Comparison of ENCODE assay signal across 9 mouse cellular contexts in the genomic region with DNA sequence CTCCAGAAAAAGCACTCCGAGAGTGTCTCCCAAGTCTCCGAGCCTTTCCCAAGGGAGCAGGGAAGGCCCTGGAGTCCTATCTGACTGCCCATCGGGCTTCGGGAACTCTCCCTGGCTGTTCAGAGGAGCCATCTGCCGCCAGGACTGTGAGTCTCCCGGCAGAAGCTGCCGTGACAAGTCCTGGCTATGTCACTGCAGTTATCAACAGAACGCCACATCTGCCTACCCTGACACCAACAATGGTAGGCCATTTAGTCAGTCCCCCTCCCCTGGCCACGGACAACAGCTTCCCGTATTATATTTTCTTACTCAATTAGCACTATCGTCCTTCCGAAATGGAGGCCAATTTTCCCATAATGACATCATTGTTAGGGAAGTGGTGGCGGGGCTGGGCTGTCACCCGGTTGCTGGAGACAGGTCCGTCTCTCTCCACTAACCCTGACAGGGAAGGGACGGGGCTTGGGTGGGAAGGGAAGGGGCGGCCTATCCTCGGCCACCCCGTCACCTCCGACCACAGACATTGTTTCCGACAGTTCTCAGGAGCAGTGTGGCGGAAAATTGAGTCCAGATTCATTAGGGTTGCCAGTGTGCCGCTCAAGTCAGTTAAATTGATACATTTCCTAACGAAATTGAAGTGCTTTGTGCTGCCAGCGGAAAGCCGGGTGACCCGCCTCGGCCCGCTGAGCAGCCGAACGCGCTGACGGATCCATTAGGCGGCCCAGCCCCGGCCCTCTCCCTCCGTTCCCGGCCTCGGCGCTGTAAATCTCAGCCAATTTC. TPM values are rescaled to one million over a fixed set of nuclear protein-coding genes. Genes with fewer than 3 reads are reported as not detected.
DNase-seq lines count a peak whose midpoint lies in the region; ATAC-seq lines count a peak whose summit lies in the region.
"Had no signal": no experiment of that assay in that cellular context is flagged by ENCODE, and none has a peak within 500 bp of the region (broad histone marks: within the 10 kb centered on the region; RNA-seq: fewer than 3 reads in every experiment).

No protein-coding gene starts in this region.

- H3K9me3 ChIP-seq in kidney, embryonic 14.5 days (ENCODE audit: control insufficient read depth, low read length): peaks cover 7% of the 10 kb centered on the region; the same call in 1 of the 2 replicates
- no peaks in the 10 kb centered on the region for H3K9me3 ChIP-seq in midbrain, embryonic 15.5 days
- peaks cover 14% of the 10 kb centered on the region; the same call in 1 of the 2 replicates for H3K9me3 ChIP-seq in liver, embryonic 12.5 days (replicated peaks)

- 0 out of 2 replicates have a peak overlapping the region, but pooled peaks have one; percentile 31 for H3K9ac ChIP-seq in kidney, embryonic 14.5 days (ENCODE audit: low read depth, low read length)
- peak overlapping the region; percentile 39; the same call in 1 of the 2 replicates for H3K9ac ChIP-seq in midbrain, embryonic 15.5 days
- H3K9ac ChIP-seq in liver, embryonic 12.5 days: no peak overlapping the region

- H3K27me3 ChIP-seq in kidney, embryonic 14.5 days (ENCODE audit: control insufficient read depth, insufficient read depth, low read length): peaks cover 58% of the 10 kb centered on the region
- H3K27me3 ChIP-seq in midbrain, embryonic 15.5 days (replicated peaks): peaks cover 14% of the 10 kb centered on the region
- H3K27me3 ChIP-seq in liver, embryonic 12.5 days (replicated peaks): peaks cover 81% of the 10 kb centered on the region

- H3K36me3 ChIP-seq in kidney, embryonic 14.5 days (ENCODE audit: control insufficient read depth, insufficient read depth, low read length): no peaks in the 10 kb centered on the region
- no peaks in the 10 kb centered on the region for H3K36me3 ChIP-seq in midbrain, embryonic 15.5 days (replicated peaks)
- H3K36me3 ChIP-seq in liver, embryonic 12.5 days: no peaks in the 10 kb centered on the region

- peak overlapping the region; percentile 22; the same call in 1 of the 2 replicates for H3K4me2 ChIP-seq in kidney, embryonic 14.5 days (replicated peaks; ENCODE audit: low read depth, low read length)
- H3K4me2 ChIP-seq in midbrain, embryonic 15.5 days: peak overlapping the region; percentile 40
- no peak overlapping the region for H3K4me2 ChIP-seq in liver, embryonic 12.5 days

- no peak for DNase-seq in kidney, postnatal 14 days
- peak; percentile 62 for DNase-seq in embryo, embryonic 11 days
- peak; percentile 5 to 16 for DNase-seq in heart, postnatal 36 days
- DNase-seq in right cerebral cortex, postnatal 25 days: no peak
- no peak for DNase-seq in left cerebral cortex, postnatal 36 days (ENCODE audit: low spot score in 2 of 2)

- H3K4me1 ChIP-seq in kidney, embryonic 14.5 days (ENCODE audit: control insufficient read depth, insufficient read depth, low read length): peaks cover 26% of the 10 kb centered on the region
- peaks cover 30% of the 10 kb centered on the region for H3K4me1 ChIP-seq in midbrain, embryonic 15.5 days
- H3K4me1 ChIP-seq in liver, embryonic 12.5 days: no peaks in the 10 kb centered on the region

- peak; percentile 85 for ATAC-seq in kidney, embryonic 14.5 days (ENCODE audit: low FRiP score, low TSS enrichment)
- peak; percentile 58 for ATAC-seq in midbrain, embryonic 15.5 days (replicated peaks)
- no peak for ATAC-seq in liver, embryonic 12.5 days

- 2% methylated on average over 39 of the region's 39 CpGs for WGBS in kidney, embryonic 14.5 days
- 3% methylated on average over 39 of the region's 39 CpGs for WGBS in midbrain, embryonic 15.5 days
- 5% methylated on average over 39 of the region's 39 CpGs for WGBS in liver, embryonic 12.5 days (ENCODE audit: insufficient replicate concordance)

- peak overlapping the region; percentile 91 for H3K27ac ChIP-seq in kidney, embryonic 14.5 days (ENCODE audit: low read depth, low read length)
- peak overlapping the region; percentile 60 for H3K27ac ChIP-seq in midbrain, embryonic 15.5 days
- H3K27ac ChIP-seq in liver, embryonic 12.5 days: no peak overlapping the region

- intact Hi-C loops in heart, postnatal 36 days (cut with DNase I): no loop called here
- intact Hi-C loops in left cerebral cortex, postnatal 36 days (cut with DNase I): no loop called here

- peak overlapping the region; percentile 15; the same call in 1 of the 2 replicates for H3K4me3 ChIP-seq in kidney, embryonic 14.5 days (ENCODE audit: low read length)
- H3K4me3 ChIP-seq in midbrain, embryonic 15.5 days: 0 out of 2 replicates have a peak overlapping the region, but pooled peaks have one; percentile 9
- H3K4me3 ChIP-seq in liver, embryonic 12.5 days: no peak overlapping the region

RNA-seq across cellular contexts. Expression of gene Uncx, which starts 41.9 kb away (rescaled TPM):
- polyA plus RNA-seq in kidney, embryonic 14.5 days (2014; fragmentation: Nextera tagmentation; extraction: Ambion mirVana): 130 and 131 TPM in 2 replicates
- total RNA-seq in heart, postnatal 36 days (2021): not detected
- 43.5 and 48.8 TPM in 2 replicates for polyA plus RNA-seq in midbrain, embryonic 15.5 days (2015; fragmentation: Nextera tagmentation; extraction: Ambion mirVana)
- not detected in 2 replicates for polyA plus RNA-seq in liver, embryonic 12.5 days (2016; fragmentation: Nextera tagmentation; extraction: Ambion mirVana)
- total RNA-seq in left cerebral cortex, postnatal 36 days (2021): under 1 TPM in 1 of 2 experiments, not detected in 1; 0.20 TPM
- polyA plus RNA-seq: liver, embryonic 16.5 days had no signal

Comparison
In these comparisons a context has a peak if more than half of its experiments do, and no peak if none do; other contexts are left out.
1. DNase-seq: peak in embryo, embryonic 11 days (single experiment) and heart, postnatal 36 days (2 of 2); none in kidney, postnatal 14 days (single experiment), right cerebral cortex, postnatal 25 days (single experiment) and left cerebral cortex, postnatal 36 days (0 of 2).
2. RNA of gene Uncx, which starts 41.9 kb away (polyA plus RNA-seq): 130 to 131 TPM in kidney, embryonic 14.5 days and 43.5 to 48.8 TPM in midbrain, embryonic 15.5 days; not detected in liver, embryonic 12.5 days; every median in the first group is over 10 times any median in the second.